Mouse (Mus musculus) gastrocnemius, postnatal 14 days (tissue): Measurements from ENCODE around the gene Ttc30a2. TPM values are rescaled to one million over a fixed set of nuclear protein-coding genes. Genes with fewer than 3 reads are reported as not detected.
"Not testable (repeated sequence)": the region's sequence is repeated elsewhere in the genome, so short reads cannot be mapped to it uniquely, and the experiment has no call there.

Experiments used
- DNase-seq: peaks from one replicate; pipeline ENCODE4 v3.0.0; 2021; ENCODE audit warnings: mixed read lengths
- intact Hi-C: fragments of 180-260 bp; cut with DNase I; formaldehyde crosslinking; loops from one replicate; pipeline ENCODE4 v1.15.1; 2025; ENCODE audit warnings: low total_unique reads
- long read RNA-seq, 2 experiments: library from polyadenylated mRNA; stranded (forward); transcript quantifications; one replicate each; pipeline ENCODE4 v2.0.0; 2021
- total RNA-seq, 2 experiments: library from RNA; stranded (reverse); gene quantifications; 2 replicates each; pipeline ENCODE4 v1.2.3; 2021

Ttc30a2 gene
- under 1 TPM; 0.18 to 0.27 TPM for total RNA-seq
- long read RNA-seq, experiment 1 = 0 reads
- long read RNA-seq, experiment 2 = 0 reads

DNA sequence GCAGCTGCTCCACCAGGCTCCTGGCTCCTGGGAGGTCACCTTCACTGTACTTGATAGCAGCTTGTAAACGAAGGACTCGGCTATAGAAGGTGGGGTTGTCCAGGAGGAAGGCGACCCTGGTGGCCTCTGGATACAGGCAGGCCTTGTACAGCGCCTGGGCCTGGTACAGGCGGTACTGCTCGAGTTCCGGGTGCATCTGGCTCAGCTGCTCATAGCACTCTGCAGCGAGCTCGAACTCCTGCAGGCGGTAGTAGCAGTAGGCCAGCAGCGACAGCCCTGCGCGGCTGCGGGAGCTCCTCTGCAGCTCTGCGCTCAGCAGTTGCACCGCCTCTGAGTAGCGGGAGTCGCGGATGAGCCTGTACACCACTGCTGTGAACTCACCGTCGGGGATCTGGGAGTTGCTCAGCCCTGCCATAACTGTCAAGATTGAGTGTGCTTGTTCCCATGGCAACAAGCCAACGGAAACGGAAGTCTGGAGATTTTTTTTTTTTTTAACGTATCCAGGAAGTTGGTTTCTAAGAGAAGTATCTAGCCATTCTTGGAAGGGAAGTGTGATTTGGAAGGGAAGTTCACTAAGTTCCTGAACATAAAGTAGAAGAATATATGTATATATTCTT lies at the start of gene Ttc30a2:
Ttc30a2 (minus strand) TSS at position 419 of the 617 bp plus-strand sequence.
- DNase-seq, intact Hi-C loops: not testable (repeated sequence)

DNA sequence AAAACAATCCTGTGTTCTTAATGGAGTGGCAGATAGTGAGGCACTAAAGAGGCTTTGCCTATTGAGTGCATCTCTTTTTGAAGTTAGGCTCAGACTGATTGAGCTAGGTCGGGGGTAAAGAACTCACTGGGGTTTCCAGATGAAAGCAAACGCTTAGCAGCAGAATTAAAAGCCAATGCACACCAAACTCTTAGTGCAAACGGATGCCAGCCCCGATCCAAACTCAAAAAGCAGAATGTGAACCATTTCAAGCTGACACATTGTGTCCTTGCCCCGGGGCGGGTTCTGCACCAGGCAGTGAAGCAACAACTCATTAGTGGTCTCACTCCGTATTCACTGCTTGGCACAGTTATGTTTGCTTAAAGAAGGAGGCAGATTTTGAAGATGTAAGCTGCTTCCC lies 38.9 kb upstream of the Ttc30a2 start:
- no peak for DNase-seq
- intact Hi-C loops = no loop called here

GRCm38 (mm10) chr2:76016136-76016535 lies 38.2 kb upstream of the Ttc30a2 start:
- DNase-seq = no peak
- intact Hi-C loops = no loop called here

- intact Hi-C loops = no loop called here
These were observed 37.5 kb upstream of the Ttc30a2 start for GRCm38 (mm10) chr2:76015460-76015859.

DNA sequence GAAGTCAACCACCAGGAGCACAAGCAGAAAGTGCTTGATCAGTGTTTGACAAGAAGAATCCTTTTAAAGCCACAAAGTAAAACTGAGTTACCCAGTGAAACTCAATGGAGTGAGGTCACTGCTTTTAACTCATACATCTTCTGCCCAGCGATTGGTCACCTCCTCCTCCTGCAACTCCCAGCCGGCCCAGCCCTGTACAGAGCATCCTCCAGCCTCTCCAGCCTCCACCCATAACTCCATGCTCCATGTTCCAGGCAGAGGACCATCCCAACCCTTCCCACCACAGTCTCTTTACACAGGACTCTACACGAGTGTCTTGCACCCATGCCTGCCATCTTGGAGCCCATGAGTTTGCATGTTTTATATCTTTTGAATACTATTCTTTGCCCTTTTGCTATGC lies 36.7 kb upstream of the Ttc30a2 start:
- intact Hi-C loops = no loop called here
- no peak for DNase-seq

More at GRCm38 (mm10) chr2:76015460-76015859, 37.5 kb upstream of the Ttc30a2 start:
- no peak for DNase-seq

- intact Hi-C loops = no loop called here
- DNase-seq = no peak
These were observed 28.2 kb upstream of the Ttc30a2 start for GRCm38 (mm10) chr2:76006194-76006593.

DNA sequence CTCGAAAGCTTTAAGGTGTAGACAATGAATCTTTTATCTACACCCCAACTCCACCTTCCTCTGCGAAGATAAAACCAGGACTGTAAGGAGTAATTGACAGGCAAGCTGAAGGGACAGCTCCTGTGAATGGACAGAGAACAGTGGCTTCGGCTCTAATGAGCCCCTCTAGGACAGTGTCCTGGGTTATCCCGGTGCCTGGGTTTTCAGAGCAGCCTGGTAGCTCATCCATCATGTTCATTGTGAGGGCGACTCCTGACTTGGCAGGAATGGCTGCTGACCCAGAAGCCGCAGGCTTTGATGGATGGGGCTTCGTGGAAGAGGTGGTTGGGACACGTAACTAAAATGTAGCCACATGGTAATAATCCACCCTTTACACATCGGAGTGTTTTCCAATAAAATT lies 24.9 kb upstream of the Ttc30a2 start:
- no peak for DNase-seq
- intact Hi-C loops = no loop called here

- intact Hi-C loops = no loop called here
- DNase-seq = peak; percentile 68
These were observed 23.4 kb upstream of the Ttc30a2 start for GRCm38 (mm10) chr2:76001392-76001791.

- intact Hi-C loops = no loop called here
- DNase-seq = peak; percentile 24
These were observed 21.7 kb upstream of the Ttc30a2 start for GRCm38 (mm10) chr2:75999636-76000035.

DNA sequence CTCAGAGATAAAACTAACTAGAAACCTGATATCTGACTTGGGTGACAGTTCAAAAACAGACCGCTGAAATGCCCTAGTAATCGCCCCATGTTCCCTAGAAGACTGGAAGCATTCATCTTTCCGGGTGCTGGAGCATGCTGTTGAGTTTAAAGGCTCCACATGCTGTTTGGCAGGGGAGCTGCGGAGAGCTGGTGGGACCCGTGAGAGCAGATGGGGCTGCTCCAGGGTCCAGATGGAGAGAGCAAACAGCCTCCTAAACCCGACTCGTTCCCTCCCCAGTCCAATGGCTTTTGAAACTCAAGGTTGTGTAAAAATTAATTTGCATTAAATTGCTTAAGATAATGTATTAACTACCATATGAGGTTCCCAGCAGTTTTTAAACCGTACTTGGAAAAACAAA lies 20.7 kb upstream of the Ttc30a2 start:
- DNase-seq = no peak
- intact Hi-C loops = no loop called here

- intact Hi-C loops = no loop called here
- no peak for DNase-seq
These were observed 19.8 kb upstream of the Ttc30a2 start for GRCm38 (mm10) chr2:75997726-75998125.

DNA sequence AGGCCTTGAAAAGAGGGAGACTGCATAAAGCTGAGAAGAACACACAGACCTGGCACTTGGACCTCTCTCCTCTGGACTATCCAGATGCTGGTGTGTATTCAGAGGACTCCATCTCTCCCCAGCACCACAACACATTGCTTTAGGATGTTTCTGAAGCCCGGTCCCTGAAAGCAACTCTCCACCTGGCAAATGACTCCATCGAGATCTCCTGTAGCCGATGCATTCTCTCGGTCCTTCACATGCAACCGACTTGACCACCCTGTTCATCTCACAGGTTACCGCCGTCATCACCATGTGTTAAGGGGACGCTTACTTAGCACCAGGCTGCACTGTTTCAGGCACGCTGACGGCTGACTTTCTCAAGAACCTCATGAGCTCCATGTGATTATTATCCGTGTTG lies 16.9 kb upstream of the Ttc30a2 start:
- intact Hi-C loops = loop anchor here (5.0 kb wide), 1 partner anchor 77 kb away; no protein-coding TSS in a partner anchor
- no peak for DNase-seq

DNA sequence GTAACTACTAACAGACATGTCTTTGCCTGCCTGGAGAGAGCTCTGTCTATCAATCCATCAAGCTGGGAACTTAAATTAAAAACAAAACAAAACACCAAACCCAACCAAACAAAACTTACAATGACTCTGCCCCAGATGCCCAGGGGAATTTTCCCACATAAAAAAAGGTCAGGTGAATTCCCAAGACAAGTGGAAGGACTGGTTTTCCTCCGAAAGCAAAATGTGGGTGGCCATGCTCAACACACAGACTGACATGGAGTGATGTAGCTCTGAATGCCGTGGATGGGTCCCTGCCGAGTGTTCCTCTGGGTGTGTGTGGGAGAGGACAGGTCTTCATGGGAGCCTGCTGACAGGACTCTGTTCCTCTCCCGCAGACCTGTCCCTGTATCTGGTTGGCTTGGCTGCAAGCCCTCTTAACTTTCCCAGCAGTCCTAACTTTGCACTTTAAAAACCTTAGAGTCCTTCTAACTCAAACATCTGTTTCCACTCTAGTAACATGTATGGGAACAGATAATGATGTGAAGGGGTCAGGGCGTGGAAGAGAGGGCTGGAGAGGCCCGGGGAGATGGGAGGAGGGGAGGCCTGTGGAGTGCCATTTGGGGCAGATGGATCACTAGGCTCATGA lies 13.7 kb upstream of the Ttc30a2 start:
- no peak for DNase-seq
- intact Hi-C loops = loop anchor here (5.0 kb wide), 1 partner anchor 81 kb away; no protein-coding TSS in a partner anchor

- DNase-seq = peak; percentile 77
- intact Hi-C loops = loop anchor here (5.0 kb wide), 1 partner anchor 81 kb away; no protein-coding TSS in a partner anchor
These were observed 13.0 kb upstream of the Ttc30a2 start for GRCm38 (mm10) chr2:75990885-75991539.

GRCm38 (mm10) chr2:75989694-75990093 lies 11.7 kb upstream of the Ttc30a2 start:
- no peak for DNase-seq

DNA sequence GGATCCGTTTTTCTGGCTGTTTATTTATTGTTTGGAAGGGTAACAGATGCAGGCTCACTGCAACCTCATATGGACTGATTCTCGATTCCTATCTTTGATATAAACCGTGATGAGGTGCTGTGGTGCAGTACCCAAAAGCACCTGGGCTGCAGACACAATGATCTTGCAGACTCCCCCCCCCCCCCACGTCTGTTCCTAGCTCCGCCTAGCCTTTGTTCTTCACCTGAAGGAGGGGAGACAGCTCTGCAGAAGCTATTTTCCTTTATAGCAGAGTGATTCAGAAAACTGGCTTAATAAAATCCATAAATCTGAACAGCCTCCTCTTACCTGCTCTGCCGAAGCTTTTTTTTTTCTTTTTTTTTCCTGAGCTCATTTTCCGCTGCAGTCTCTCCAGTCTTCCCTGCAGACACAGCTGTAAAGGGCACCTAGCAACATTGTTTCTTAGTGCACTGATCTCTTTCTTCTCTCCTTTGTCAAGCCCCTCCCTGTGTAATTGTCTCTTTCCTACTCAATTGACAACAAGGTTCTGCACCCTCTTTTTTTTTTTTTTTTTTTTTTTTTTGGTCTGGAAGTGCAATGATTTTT lies 10.9 kb upstream of the Ttc30a2 start:
- intact Hi-C loops = no loop called here
- DNase-seq = no peak

More at GRCm38 (mm10) chr2:75989694-75990093, 11.7 kb upstream of the Ttc30a2 start:
- intact Hi-C loops = loop anchor here (5.0 kb wide), 1 partner anchor 83 kb away; no protein-coding TSS in a partner anchor

GRCm38 (mm10) chr2:75988378-75988777 lies 10.4 kb upstream of the Ttc30a2 start:
- DNase-seq = no peak
- intact Hi-C loops = no loop called here

GRCm38 (mm10) chr2:75987739-75988138 lies 9.8 kb upstream of the Ttc30a2 start:
- intact Hi-C loops = no loop called here
- no peak for DNase-seq

GRCm38 (mm10) chr2:75985124-75985523 lies 7.2 kb upstream of the Ttc30a2 start:
- intact Hi-C loops = no loop called here
- peak; percentile 49 for DNase-seq

DNA sequence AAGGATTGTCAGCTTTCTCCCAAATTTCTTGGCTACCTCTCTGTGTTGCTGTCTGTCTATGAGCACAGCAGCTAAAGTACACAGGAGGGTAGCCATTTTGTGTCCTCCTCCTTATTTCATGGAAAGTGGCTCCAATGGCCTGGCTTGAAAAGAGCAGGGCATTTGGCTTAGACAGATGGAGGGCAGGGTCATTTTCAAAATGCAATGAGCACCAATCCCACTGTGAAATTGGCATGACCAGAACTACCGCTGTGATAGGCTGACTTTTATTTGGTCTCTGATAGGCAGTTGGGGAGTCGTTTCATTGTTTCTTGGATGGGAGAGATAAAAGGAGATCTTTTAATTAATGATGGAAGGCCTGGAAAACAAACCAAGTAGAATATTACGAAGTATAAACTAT lies 5.9 kb upstream of the Ttc30a2 start:
- intact Hi-C loops = no loop called here
- DNase-seq = no peak
